Mouse (Mus musculus): ENCODE results near the gene Cpt1a.

The Cpt1a gene

DNA sequence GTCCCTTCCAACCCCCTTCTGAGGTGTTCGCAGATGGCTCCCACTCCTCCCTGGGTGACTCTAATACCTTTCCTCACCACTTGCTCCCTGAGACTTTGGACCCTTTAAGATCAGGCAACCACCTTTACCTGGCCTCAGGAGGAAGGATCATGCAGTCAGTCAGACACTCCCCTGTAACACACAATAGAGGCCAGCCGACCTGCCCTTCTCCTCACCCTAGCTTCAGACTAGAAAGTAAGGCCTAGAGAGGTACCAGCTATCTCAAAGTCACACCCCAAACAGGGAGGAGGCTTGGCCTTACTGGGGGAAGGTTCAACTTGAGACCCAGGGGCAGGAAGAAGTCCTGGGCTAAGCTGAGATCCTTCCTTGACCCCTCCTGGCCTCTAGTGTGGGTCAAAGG is 102.1 kb downstream of the Cpt1a start:
- DNase-seq (ENCODE audit: low read depth, low spot score), result no peak

- DNase-seq (ENCODE audit: low read depth, low spot score), result no peak
Measured at GRCm38 (mm10) chr19:3428057-3428830, 106.1 kb downstream of the Cpt1a start.

- DNase-seq (ENCODE audit: low read depth, low spot score), result peak; percentile 18
Measured at GRCm38 (mm10) chr19:3429156-3429816, 107.2 kb downstream of the Cpt1a start.

- no peak for DNase-seq (ENCODE audit: low read depth, low spot score)
Measured at GRCm38 (mm10) chr19:3431066-3431465, 108.9 kb downstream of the Cpt1a start.

DNA sequence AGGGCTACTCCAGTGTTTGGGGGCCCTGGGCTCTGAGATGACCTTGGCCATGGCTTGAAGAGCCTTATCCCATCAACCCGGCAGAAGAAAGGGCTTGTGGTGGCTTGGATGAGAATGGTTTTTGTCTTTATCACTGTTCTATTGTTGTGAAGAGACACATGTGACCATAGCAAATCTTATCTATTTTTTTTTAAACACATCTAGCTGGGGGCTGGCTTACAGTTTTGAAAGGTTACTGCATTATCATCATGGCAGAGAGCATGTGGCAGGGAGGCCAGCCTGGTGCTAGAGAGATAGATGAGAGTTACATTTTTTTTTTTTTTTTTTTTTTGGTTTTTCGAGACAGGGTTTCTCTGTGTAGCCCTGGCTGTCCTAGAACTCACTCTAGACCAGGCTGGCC is 109.8 kb downstream of the Cpt1a start:
- DNase-seq (ENCODE audit: low read depth, low spot score), result no peak

DNA sequence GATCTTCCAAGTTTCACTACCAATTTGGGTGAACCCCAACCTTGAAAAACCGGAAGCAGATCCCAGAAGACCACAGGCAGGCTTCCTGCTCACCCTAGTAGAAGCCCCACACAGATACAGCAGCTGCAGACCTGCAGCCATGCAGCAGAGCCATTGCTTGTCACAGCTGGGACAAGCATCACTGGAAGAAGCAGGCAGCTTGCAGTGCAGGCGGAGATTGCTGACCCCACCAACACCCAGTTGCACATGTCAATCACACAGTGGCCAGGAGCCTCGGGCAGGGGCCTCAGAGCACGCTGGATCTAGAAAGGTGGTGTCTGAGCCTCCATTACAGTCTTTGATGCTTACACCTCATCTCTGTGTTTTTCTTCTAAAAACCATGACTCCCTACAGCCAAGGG is 112.0 kb downstream of the Cpt1a start:
- DNase-seq (ENCODE audit: low read depth, low spot score), result no peak

DNA sequence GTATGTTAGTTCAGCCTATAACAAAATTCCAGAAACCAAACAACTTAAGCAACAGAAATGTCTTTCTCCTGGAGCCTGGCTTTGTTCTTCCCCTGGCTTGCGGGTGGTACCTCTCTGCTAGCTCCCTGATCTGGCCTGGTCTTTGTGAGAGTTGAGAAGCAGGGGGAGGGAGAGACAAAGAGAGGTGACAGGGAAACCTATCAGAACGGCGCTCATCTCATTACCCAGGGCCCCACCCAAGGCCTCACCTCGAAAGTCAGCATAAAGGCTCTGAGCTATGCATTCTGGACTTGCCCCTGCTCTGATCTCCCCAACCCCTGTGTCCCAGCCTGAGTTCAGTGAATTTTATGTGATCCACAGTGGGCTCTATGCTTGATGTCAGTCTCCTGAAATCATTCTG is 112.5 kb downstream of the Cpt1a start:
- DNase-seq (ENCODE audit: low read depth, low spot score), result peak; percentile 66
